Mouse (Mus musculus): Measurements from ENCODE around the gene Ephb1. TPM values are rescaled to one million over a fixed set of nuclear protein-coding genes. Genes with fewer than 3 reads are reported as not detected.

Ephb1 gene
- total RNA-seq, 2 experiments from 2014 or later, result 20.3 to 26.9 TPM

DNA sequence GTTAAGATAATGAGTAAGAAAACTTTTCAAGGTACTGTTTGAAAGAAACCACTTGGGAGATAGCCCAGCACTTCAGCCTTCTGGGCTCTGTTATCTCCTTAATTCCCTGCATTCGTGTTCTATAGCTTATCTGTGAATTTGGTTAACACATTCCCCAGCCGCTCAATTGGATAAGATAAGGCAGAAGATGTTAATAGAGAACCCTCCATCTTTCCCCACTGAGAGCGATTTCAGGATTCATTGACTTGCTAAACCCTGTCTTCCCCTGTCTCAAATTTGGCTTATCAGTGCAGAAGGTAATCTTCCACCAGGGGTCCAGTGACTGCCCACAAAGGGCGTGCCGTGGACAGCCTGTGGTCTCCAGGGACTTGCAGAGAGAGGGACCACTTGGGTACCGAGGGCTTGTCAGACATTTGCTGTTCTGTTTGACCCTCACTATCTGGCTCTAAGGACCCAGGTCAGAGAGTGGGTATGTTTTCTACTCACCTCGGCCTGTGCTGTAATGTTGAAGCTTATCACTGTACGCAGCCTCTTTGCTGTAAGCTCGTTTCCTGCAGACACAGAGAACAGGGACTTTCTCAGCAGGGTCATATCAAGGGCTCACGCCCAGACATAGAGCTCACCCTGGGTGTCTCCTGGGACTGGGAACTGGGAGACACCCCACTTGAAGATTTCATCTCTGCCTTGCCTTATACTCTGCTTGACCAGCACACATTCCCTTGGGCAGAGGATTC is 358.9 kb downstream of the Ephb1 start:
- no peak for DNase-seq (ENCODE audit: low spot score in 2 of 2)

DNA sequence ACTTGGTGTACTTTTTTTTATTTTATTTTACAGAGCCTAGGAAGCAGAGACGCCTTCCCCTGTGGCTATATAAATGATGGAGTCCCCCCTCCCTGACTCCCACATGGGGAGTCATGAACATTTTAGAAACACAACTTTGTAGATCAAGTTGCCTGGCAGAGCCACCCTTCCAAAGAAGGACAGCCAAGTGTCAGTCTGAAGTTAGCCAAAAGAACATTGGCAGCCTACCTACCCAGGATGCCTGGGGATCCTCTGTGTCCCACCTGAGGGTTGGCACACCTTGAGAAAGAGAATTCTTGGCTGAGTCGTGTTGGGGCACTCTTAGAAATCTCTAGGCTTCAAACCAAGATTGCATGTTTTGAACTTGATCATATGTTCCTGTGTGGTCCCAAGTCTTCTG is 360.4 kb downstream of the Ephb1 start:
- DNase-seq (ENCODE audit: low spot score in 2 of 2), result no peak

DNA sequence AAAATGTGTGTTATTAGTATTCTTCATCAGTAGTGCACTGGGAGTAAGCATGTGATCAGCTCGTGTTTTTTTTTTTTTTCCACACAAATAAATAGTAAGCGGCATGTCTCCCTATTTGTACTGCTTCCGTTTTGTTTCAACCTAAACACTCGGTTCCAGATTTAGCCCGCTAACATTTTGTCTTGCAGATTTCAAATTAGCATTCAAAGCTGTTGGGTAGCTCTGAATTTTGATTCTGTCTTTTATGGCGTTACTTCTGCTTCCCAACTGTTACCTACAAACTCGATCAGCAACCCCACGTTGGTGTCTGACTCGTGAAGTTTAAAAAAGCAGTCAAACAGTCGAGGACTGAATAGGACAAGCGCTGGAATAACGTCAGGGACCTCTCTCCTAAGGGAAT is 363.7 kb downstream of the Ephb1 start:
- DNase-seq (ENCODE audit: low spot score in 2 of 2), result no peak

DNA sequence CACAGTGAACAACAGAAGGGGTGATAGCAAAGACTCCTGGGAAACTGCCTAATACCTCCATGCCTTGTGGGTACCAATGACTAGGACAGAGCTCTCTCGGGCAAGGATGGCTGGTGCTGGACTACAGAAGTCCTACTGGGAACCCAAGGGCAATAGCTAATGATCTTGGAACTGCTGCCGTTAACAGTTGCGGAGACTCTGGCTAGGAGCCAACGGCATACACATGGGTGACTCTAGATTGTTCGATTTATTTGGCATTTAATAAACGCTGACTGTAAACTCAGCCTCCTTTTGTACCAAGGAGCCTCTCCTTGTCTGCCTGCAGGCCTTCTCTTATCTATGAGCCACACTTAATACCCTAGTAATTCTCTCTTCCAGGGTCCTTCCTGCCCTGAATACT is 364.5 kb downstream of the Ephb1 start:
- no peak for DNase-seq (ENCODE audit: low spot score in 2 of 2)

DNA sequence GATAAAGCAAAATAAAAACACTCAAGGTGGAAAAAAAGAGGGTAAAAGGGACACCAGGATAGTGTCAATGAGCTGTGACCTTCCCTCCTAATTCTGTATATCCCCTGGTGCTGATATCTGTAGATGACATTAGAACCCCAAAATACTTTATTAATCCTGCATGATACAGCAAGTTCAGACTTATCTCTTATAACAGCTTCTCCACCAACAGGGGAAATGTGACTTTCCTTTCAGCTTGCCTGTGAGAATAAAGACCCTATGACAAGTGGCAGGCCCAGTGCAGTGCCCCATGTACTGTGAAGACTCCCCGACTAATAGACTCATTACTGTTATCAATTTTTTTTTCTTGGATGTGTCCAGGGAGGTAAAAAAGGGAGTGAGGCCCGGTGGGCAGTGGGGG is 367.6 kb downstream of the Ephb1 start:
- no peak for DNase-seq (ENCODE audit: low spot score in 2 of 2)

DNA sequence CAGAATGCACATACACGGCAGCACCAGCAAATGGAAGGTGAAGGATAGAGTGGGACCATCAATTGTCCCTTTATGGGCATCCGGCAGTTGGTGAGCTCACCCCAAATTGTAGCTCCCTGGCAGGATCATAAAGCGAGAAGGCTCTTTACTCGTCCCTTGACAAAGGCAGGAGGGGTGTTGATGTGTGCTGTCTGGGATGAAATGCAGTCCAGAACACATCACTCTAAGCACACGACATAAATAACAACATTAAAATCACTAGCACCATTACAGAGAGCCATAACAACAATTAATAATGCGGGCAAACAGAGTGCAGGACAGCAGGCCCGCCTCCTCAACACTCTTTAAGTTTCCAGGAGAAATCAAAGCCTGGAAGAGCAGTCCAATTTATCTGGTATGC is 372.1 kb downstream of the Ephb1 start:
- DNase-seq (ENCODE audit: low spot score in 2 of 2), result no peak

DNA sequence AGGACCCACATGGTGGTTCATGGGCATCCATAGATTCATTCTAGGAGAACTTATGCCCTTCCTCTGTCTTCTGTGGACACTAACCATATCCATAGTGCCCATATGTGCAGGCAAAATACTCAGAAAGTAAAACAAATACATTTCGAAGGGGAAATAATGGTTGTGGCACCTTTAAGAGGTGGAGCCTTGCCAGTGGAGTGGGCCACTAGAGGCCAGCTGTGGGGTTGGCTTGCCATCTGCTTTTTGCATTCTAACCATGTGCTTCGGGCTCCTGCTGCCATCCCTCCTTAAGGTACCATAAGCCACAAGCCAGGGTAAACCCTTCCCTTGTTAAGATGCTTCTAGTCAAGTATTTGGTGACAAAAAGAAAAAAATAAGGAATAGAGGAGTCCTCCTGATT is 373.3 kb downstream of the Ephb1 start:
- no peak for DNase-seq (ENCODE audit: low spot score in 2 of 2)

DNA sequence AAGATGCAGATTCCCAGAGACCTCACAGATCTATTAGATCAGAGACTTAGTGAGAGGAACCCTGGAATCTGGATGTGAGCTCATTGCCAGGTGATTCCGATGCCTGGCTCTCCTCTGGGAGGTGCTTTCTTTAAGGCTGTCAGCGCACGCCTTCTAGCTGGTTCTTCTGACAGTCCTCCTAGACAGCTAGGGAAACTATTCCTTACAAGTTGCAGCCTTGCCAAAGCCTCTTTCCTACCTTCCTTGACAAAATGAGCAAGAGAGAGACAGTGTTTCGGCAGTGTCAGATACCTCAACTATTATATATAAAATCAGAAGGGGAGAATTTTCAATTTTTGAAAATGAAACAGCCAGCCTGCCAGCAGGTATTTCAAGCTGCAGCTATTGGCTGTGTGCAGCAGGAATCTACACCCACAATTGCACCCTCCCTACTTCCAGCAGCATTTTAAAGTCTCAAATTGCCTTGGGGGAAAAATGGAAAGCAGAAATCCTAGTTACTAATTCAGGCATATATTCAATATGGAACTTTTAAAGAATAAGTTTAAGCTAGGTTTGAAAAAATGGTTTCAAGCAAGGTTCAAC is 377.5 kb downstream of the Ephb1 start:
- no peak for DNase-seq (ENCODE audit: low spot score in 2 of 2)

DNA sequence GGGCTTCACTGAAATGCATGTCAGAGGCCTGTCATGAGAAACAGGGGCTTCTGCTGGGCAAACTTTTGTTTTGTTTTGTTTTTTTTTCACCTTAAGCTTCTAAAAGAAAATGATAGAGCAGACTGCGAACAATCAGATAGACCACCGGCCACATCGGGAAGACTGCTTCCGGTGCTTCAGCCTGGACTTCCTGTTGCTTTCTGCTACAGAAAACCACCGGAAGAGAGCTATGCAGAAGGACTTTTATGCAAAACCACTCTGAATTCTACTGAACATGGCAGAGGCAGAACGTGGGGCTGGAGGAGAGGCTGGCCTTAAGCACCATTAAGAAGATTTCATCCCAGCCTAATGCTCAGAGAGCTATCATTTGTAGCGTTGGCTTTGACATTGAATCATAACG is 382.2 kb downstream of the Ephb1 start:
- DNase-seq (ENCODE audit: low spot score in 2 of 2), result no peak

DNA sequence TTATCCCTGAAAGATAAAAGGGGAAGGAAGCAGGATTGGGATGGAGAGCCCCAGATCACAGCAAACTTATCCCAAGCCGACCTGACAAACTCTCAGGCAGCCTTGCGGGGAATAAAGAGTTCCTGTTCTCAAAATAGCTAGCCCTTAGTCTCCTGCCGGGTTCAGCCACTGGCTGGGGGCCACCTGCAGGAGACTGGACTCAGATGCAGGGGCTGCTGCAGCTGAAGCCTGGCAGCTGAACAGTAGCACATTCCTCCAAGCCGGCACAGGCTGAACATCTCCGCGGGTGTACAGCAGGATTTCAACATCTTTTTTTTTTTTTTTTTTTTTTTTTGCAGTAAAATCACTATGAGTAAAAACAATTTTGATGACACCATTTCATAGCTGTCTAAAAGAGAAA is 382.7 kb downstream of the Ephb1 start:
- DNase-seq (ENCODE audit: low spot score in 2 of 2), result no peak

DNA sequence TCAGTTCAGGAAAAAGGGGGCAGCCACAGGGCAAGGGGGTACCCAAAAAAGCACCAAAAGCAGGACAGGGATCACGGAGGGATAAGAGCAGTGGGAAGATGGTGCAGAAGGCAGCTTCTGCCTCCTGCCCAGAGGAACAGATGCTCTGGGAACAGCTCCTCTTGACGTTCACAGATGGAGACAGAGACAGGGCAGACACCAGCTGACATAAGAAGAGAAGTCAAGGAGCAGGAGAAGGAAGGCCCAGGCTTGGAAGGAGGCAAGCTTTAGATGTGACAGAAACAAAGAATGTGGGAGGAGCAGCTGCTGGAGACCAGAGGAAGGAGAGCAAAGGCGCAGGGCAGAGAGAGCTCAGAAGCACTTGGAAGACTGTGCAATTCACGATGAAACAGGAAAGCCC is 398.3 kb downstream of the Ephb1 start:
- DNase-seq (ENCODE audit: low spot score in 2 of 2), result peak in 1 of 2 experiments; percentile 13

DNA sequence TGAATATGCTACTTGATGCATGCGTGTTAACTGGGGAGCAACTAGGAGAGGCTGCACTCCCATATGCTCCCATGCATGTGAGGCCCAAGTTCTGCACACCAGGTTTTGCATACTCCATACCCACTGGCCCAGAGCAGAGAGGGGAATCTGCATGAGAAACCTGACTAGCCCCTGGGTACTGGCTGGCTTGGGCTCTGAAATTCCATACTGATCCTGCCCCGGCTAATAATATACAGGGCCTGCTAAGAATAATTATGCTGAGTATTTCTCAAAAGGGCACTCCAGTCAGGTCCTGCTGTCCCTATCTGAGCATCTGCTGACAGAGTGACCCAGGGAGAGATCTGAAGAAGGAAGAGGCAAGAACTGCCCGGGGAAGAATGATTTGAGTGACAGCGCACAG is 400.0 kb downstream of the Ephb1 start:
- no peak for DNase-seq (ENCODE audit: low spot score in 2 of 2)

DNA sequence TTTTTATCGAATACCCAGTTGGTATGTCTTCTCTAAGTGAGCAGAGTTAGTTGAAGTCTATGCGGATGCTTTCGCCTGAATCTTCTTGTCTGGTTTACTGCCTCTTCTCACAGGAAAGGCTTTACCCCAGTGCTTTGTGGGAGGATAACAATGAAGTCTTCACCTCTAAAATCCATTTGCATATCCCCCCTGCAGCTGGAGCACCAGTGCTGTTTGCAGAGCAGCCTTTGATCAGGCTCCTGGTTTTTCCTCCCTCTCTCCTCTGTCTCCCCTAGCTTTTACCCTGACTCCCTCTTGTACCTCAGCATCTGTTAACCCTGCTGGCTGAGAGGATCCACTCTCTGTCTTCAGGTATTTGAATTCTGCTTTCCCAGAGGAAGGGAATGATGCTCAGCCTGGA is 404.4 kb downstream of the Ephb1 start:
- DNase-seq (ENCODE audit: low spot score in 2 of 2), result no peak

DNA sequence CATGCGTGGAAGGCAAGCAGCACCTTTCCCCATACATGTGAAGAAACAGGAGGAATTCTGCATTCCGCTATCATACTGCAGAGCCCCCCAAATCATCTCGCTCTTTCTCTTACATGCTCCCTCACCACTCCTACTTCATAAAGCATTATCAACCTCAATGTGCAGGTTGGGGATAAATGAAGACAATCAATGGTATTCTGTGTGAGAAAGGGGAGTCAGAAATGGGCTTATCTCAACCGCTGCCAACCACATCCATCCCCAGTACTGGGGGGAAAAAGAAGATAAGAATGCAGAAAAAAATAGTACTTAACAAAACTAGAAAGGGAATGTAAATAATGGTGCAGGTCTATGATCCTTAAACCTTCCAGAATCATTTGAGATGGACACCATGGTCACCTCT is 408.7 kb downstream of the Ephb1 start:
- DNase-seq (ENCODE audit: low spot score in 2 of 2), result no peak

DNA sequence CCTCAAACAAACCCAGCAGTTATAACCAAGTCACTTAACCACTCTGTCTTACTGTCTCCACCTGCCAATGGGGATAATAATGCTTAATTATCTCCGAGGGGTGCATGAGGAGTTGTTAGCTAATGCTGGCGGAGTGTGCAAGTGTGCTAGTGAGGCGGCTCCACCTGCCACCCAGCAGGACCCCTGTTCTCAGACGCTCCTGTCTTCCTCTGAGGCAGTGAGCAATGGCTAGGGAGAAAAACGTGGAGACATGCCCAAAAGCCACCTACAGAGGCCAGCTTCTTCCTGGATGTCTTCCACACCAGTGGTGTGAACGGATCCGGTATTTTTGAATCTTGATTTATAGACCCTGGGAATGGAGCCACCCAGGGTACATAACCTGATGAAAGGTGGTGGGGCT is 409.2 kb downstream of the Ephb1 start:
- no peak for DNase-seq (ENCODE audit: low spot score in 2 of 2)

DNA sequence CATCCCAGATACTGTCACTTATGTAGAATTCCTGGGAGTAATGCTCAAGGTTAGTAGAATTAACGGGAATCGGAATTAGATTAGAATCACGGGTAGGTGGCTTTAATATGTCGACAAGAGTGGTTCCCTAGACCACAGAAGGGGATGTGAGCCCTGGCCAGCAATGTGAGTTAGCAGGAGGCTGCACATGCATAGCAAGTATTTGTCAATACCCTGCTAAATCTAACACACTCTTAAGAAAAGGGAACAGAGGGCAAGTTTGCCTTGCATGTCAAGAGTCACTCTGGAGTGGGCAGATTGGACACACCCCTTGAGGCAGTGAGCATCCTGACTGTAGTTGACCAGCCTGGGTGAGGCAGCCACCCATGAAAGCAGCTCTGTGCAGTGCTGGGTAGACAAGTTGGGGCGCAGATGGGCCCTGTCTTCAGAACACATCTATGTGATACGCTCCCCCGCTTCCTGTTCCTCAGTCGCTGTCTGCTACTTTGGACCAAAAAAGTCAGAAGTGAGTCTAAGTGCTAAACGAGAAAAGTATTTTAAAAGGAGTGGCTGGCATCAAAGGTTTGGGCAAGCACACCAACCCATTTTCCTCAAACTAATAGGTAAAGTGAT is 412.3 kb downstream of the Ephb1 start:
- DNase-seq (ENCODE audit: low spot score in 2 of 2), result no peak

DNA sequence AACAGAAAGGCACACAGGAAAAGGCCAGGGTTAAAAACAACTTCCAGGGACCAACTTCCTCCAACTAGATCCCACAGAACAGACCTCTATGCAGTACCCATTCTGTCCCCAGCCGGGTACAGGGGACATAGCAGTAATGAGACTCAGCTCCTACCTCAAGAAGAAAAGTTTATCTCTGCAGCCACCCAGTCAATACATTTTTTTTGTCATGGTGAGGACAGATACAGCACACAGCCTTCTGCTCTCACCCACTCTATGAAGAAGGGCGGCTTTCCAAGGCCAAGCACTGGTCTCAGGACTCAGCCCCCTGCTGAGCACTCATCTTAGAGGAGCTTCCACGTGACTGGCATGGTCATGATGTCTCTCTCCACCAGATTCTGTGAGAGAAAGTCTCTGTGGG is 414.3 kb downstream of the Ephb1 start:
- DNase-seq (ENCODE audit: low spot score in 2 of 2), result no peak

DNA sequence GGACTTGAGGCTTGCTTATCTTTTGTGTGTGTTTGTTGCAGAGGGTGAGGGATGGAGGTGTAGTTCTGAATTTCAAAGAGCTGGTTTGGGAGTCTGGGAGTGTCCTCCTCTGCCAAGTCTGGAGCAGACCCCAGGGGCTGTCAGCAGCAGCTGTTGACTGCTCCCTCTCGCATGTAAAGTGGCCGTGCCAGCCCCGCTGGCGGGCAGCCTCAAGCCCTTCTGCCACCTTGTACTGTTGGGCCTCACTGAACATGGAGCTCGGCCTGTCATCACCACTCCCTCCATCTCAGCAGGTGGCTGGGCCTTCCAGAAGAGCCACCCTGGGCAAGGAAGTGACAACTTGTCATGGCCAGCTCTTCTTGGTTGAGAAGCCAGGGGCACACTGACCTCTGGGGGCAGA is 415.5 kb downstream of the Ephb1 start:
- DNase-seq (ENCODE audit: low spot score in 2 of 2), result no peak

DNA sequence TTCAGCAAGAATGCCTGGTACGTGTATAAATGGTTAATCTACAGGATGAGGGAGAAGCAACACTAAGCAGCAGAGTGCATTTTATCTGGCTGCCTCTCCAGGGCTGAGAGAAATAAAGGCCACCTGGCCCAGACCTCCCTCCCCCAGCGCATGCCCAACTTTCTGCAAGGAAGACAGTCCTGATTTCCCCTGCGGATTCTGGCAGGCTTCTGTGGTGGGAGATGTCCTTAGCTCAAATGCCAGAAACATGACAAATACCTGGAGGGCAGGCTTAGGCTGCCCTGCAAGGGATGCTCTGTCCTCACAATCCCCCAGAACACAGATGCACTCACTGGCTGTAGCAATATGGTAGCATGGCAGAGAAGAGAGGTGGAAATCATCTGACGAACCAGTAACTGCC is 416.4 kb downstream of the Ephb1 start:
- no peak for DNase-seq (ENCODE audit: low spot score in 2 of 2)

DNA sequence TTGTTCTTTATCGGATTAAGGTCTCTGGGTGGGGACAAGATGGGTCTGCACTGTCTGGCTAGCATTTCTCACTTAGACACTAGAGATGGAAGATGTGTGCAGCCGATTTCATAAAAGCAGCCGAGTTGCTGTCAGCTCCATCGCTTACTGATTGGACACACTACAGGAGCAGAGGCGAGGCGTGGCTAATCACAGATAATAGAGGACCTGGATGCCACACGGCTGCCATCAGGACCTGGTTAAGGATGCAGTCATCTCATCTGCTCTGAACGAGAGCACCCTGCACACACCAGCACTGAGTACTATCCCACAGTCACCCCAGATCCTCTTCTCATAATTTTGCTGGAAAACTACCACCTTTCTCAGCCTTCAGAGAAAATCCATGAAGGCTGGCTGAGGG is 419.6 kb downstream of the Ephb1 start:
- no peak for DNase-seq (ENCODE audit: low spot score in 2 of 2)

DNA sequence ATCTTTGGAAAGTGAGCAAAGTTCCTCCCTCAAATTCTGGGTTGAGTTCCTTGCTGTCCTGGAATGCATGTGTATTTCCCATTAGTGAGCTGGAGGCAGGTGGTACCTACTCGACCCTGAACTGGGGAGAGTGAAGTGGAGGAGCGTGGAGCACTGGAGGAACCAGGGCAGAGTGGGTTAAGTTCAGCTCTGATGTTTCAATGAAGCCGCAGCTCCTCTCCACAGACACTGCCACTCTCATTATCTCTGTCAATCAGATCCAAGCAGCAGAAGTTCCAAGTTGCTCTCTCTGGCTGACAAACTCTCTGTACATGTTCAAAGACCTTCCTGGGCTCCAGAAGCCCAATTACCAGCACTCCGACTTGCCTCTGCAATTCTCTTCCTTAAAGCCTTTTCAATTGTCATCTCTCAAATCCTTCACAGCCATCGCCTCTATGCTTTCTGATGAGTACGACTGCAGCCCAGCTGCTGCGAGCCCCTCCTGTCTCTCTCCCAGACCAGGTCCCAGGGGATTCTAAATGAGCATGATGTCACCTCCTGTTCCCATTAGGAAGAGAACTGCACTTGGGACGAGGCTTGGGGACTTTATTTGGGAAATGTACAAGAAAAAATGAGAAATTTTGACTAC is 420.4 kb downstream of the Ephb1 start:
- no peak for DNase-seq (ENCODE audit: low spot score in 2 of 2)

DNA sequence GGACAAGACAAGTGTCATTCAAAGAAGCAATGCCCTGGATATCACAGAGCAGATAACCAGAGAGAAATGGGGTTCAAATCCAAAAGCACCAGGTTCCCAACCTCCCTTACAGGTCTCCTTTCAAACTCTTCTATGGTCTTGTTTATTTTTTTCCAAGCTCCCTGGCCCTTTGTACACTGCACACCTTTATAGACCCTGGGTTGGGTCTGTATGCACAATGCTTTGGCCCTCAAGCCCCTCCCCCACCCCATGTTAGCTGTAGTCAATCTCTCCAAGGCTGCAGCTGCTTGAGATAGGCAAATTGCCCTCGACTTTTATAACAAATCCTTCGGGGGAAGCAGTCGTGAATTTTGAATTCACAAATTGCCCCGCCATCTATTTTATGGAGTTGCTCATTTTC is 429.7 kb downstream of the Ephb1 start:
- no peak for DNase-seq (ENCODE audit: low spot score in 2 of 2)

DNA sequence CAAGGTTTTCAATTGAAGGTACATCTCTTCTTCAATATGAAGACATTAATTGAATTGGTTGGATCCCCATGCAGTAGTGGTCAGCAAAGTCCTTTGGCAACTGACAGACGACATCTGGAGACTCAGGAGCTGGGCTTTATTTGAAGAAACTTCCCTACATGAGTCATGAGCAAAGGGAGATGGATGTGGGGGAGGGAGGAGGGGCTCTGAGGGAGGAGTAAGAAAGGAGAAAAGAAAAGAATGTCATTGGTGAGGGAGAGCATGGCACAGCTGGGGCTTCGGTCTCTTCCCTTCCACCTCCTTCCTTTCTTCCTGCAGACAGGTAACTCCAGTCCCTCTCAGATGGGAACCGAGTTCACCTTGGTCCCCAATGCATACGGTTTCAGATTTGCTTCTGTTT is 431.6 kb downstream of the Ephb1 start:
- DNase-seq (ENCODE audit: low spot score in 2 of 2), result no peak
